Mouse (Mus musculus) cerebral cortex, adult 2 months (tissue): ENCODE data around the gene Mindy4.

Source experiments
- WGBS: fragments of 180-500 bp; shearing (Covaris S2); methylation state at CpG from one replicate; pipeline ENCODE4 v1.1.7; 2018; 5-methylcytosine and 5-hydroxymethylcytosine counted together

The Mindy4 gene

DNA sequence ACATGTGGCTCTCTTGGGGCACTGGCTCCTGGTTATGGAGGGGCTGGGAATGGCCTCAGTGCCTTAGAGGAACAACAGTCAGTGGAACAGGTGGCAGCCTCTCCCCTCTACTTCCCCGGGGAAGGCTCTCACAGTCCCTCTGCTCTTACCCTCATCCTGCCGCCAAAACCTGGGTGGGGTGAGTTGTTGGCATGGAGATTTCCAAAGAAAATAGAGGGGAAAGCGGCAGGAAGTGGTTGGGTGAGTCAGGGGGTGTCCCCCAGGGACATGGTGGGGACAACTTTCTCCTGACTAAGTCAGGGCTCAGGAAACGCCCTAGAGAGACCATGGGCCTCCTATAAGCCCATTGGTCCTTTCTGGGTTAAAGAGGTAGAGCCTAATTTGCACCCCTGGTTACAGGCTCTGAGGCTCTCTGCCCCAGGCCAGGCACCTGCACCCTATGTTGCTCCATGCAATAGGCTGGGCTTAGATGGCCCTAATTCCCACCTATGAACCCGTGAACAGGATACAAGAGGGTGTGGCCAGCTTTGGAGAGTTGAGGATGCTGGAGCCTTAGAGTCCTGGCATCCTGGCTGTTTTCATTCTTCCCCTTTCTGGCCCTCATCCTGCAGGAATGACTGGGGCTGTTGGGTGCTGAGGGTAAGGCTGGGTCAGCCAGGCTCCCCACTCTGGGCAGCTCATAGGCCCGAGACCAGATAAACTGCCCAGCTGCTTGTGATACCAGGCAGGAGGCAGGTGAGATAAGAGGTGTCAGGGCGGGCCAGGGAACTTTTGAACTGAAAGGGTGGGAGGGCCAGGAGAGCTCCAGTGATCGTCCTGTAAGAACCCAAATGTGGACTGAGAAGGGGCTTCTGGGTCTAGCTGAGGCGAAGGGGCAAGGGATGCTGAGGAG lies 136.0 kb downstream of the Mindy4 start:
- WGBS: 86% methylated on average over 9 of the region's 9 CpGs

DNA sequence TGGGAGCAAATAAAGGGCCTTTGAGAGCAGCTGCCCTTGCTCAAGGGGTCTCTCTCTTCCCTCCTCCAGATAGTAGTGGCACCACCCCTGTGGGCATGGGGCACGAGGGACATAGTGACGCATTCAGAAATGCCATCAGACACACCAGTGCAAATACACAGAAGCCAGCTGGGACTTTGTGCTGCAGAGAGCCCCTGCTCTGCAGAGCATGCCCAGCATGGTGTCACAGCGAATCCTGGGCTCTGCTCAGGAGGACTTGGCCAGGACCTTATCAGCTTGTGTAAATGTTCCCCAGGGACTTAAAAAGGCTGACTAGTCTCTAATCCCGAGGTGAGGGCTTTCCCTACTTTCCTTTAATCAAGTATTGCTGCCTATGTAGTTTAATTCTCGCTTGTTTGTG lies 138.5 kb downstream of the Mindy4 start:
- WGBS: 70% methylated on average over 5 of the region's 5 CpGs

DNA sequence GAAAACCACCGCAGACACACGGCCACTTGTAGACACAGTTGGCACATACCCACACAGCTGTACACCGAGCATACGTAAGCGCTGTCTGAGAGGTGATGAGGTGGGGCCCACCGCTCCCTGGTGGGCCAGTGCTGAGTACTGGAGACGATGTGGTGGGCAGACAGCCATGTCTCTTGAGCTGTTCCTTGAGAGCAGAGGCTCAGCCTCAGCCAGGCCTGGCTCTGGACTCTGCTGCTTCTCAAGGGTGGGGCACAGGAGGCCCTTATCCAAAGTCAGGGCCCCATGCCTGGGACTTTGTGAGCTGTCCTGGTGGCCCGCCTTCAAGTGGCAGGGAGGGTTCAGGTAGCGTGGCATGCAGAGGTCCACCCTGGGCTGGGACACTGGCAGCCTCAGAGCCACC lies 139.1 kb downstream of the Mindy4 start:
- WGBS: 85% methylated on average over 9 of the region's 9 CpGs

DNA sequence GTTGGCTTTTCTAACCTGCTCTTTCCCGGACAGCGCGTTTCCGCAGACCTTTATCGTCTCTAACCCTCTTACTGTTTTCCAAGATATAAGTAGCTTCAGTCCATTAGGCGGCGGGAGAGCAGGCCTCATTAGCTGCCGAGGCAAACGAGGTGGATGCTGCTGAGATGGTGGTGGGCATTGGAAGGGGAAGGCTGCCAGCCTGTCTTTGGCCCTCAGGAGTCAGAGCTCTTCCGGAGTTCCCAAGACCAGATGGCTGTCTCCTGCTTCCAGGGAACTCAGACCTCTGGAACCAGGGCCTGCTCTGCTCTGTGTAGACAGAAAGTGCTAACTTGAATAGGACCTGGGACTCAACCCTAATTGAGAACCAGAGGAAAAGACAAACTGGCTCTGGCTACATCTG lies 140.3 kb downstream of the Mindy4 start:
- WGBS: 82% methylated on average over 10 of the region's 10 CpGs

DNA sequence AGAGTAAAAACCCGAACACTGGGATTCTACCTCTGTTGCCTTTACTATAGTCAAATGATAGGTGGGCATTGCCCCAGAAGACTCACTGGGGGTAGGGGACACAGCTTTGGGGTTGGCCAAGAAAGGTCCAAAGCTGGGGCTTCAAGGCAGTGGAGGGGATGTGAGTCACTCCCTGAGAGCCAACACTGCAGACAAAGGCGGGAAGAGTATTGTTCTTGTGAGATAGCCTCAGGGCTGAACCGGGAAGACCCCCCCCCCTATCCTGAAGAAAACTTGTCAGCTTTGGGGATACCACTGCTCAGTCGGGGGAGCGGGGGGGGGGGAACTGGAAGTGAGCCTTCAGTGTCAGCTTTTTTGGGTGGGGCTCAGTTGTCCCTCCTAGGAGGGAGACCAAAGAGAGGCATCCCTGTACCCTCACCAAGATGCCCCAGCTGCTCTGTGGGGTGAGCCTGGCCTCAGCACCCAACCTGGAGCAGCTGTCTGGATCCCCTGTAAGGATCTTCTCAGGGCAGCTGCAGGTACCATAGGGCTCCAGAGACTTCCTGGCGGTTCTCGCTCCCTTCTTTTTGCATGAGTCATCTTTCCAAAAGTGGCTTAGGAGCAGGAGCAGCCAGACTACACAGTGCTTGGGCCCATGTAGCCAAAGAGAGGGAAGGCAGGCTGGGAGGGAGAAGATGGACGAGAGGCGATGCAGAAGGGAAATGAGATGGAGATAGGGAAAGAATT lies 141.3 kb downstream of the Mindy4 start:
- 71% methylated on average over 9 of the region's 9 CpGs for WGBS

DNA sequence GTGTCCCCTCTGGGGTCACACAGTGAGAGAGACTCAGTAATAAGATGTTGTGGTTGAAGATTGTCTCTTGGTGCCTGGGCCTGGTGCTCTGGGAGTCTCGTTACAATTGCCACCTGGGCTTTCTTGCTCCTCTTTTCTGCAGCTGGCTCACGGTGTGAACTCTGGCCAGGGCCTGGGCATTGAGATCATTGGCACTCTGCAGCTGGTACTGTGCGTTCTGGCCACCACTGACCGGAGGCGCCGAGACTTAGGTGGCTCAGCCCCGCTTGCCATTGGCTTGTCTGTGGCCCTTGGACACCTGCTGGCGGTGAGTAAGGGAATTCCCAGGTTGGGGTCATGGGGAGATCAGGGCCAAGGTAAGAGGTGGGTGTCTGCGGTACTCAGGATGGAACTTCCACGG lies 142.1 kb downstream of the Mindy4 start:
- 95% methylated on average over 10 of the region's 10 CpGs for WGBS

DNA sequence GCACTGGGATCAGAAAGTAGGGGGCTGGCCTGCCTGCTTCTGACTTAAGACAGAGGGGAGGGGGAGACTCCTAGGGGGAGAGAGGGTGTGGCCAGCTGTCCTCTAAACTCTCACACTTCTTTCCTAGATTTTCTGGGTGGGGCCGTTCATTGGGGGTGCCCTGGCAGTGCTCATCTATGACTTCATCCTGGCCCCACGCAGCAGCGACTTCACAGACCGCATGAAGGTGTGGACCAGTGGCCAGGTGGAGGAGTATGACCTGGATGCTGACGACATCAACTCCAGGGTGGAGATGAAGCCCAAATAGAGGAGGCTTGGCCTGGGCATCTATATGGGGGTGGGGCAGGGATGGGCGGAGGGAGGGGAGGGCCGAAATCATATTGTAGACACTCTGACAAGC lies 143.3 kb downstream of the Mindy4 start:
- WGBS: 93% methylated on average over 7 of the region's 7 CpGs

DNA sequence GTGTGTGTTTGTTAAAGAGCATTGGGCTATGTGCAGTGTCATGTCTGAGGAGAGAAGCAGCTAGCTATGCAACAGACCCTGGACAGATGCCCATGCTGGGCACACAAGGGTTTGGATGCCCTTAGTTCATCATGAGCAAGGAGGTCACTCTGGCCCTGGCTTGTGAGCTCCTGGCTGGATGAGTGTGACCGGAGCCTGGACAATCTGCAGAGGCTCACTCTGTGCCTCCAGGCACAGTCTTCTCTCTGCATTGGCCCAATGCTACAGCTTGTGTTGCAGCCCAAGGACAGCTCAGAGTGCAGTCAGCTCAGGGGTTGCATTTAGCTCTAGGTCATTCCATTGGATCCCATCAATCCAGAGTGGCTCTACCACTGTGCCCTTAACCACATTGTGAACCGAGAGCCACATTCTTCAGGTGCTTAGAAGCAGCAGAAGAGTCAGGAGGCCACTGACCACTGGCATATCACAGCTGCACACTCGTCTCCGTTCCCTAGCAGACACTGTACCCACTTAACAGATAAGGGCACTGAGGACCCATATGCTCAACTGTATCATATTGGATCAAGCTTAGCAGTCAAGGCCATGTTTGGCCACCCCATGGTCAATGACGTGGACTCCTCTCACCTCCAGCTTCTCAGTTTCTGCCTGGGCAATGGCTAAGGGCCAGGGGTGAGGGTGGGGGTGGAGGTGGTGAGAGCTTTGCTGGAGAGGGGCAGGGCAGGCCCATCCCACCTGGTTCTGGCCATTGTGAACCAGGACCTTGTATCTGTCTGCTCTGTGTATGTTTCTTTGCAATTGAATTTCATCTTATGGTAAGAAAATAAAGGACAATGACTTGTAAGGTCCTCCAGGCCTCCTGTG lies 144.8 kb downstream of the Mindy4 start:
- 92% methylated on average over 5 of the region's 5 CpGs for WGBS

DNA sequence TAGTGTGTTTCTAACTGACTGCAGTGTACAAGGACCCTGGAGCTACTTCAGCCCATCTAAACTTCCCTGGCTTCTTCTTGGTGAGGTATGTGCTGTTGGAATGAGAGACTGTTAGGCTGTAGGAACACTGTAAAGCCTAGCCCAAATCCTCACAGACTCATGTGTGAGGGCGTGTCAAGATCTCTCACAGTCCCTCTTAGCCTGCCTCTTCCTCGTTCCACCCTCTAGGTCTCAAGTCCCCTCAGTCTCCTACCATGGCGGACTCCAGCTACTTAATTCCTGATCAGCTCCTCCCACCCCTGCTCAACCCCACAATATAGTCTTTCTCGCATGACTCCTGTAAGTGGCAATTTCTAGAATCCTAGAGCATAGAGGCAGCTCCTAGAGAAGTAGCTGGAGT lies 146.0 kb downstream of the Mindy4 start:
- WGBS: 95% methylated on average over 4 of the region's 4 CpGs

DNA sequence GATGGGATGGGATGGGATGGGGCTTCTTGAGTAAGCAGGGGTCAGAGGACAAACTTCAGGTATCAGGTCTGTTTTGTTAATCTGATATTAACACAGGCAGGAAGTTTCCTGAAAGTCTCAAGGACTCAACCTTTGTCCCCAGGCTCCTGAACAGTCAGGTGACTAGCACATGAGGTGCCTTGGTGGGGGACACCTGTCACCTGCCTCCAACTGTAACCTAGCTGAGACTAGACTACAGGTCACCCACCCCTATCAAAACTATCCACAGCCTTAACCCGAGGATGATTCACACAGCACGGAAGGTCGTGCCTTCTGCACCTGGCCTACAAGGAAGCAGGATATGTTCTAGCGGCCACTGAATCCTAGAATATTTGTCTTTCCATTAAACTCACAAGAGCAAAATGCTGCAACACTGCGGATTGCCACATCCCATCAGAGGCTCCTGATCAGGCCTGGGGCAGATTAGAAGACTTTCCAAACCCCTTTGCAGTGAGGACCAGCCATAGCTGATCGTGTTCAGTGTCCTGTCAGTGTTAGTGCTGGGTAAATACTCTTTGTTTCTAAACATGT lies 147.3 kb downstream of the Mindy4 start:
- WGBS: 96% methylated on average over 6 of the region's 6 CpGs

DNA sequence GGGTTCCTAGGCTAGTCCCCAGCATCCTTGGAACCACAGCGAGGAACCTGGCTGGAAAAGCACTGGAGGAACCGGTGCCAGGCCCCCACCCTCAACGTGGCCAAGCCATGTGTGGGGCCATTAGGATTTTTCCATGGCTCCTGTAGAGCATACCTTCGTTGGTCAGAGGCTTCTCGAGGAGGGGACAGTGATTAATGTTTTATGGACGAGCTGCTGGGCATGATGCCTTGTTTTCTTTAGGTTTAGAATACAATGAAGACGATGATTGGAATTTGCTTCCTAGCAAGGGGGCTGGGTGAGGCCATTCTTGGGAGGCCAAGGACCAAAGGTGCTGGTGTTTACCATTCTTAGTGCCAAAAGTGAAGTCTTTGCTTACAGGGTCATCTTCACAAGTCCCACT lies 148.5 kb downstream of the Mindy4 start:
- WGBS: 85% methylated on average over 7 of the region's 7 CpGs

DNA sequence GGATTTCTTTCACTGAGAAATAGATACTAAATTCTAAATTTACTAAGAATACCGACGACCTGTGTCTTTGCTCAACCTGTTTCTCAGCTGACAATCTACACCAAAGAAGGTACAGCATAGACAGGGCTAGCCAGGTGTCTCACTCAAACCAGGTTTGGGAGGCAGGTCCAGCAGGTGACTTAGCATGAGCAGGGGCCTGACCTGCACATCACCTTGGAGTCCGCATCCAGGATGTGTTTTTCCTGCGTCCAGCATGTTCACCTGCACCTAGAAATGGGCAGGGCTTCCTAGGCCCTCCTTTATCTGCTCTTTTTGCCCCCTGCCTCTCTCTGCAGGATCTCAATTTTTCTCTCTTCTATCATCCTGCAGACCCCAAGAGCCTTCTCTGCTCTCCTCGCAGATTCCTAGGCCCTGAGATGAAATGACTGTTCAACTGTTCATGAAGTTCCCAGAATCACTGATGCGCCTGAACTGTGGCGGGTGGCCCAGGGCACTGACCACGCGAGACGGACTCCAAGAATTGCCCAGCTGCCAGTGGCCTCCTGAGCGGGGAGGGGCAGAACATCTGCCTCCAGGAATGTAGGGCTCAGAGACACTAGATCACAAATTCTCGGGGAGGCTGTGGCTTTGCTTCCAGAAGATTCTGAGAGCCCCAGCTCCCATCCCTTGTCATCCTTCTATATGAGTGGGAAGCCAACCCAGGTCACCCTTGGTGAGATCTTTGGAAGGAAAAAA lies 150.7 kb downstream of the Mindy4 start:
- 87% methylated on average over 12 of the region's 12 CpGs for WGBS

DNA sequence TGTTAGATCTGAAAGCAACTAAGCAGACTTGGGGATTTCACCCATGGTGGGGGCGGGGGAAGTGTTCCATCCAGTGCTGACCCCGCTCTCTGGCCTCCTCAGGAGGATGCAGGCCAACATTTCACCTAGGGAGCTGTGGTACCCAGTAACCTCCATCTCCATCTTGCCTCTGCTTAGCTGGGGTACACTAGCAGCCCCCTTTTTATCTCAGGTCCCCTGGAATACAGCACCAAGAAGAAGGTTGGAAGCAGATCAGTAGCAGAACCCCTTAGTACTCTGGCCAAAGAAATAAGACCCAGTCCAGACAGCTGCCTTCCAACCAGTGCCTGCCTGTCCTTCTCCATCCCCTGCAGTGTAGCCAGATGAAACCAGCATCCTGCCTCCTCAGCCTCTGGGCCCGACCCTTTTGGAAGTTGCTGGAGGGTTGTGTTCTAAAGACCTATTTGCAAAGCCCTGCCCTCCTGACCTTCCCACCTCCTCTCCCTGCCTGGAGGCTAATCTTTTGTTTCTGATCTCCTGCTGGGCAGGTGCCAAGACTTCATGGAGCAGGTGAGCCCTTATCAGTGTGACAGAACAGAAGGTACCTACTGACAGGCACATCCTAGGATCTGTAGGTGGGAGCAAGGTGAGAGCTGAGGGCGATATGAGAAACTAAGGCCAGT lies 151.4 kb downstream of the Mindy4 start:
- 90% methylated on average over 4 of the region's 4 CpGs for WGBS

DNA sequence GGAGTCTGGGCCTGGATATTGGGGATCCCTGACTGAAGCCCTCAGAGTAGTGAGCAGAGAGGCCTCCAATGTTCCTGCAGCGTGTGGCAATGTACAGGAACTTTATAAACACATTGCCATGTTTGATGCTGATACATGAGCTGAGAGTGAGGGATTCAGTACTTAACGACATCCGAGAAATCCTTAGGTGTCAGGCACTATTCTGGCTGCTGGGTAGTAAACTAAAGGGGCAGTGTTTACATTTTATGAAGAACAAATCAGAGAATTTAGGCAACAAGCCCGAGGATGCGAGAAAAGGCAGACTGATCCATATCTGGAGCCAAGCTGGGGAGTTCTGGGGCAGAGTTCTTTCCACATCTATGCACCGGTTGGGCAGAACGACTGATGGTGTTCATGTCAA lies 152.4 kb downstream of the Mindy4 start:
- 91% methylated on average over 7 of the region's 7 CpGs for WGBS

DNA sequence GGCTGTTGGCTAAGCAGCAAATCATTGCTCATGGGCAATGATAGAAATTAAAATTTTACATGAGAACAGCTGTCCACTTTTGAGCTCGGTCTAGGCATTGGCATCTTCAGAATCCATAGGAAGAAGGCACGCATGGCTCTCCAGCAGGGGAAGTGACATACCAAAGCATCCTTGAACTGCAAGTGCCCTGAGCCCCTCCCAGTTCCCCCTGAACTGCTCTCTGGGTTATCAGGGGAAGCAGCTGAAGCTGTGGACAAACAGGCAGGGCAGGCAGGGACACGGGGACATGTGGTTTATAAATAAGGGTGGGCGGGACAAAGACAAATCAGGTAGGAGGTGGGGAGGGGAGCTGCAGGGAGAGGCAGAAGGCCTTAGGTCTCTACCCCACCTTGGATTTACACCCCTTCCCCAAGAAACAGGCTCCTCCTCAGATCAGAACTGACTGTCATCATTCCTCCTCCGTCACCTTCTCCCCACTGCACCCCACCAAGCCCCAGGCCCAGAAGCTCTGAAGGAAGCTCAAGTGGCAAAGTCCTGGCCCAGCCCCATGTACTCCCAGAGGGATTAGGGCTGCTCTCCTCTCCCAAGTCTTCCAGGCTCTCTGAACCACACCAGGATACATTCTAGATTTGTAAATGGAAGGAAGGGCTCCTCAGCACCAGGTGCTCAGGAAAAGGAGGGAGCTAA lies 153.0 kb downstream of the Mindy4 start:
- 78% methylated on average over 5 of the region's 5 CpGs for WGBS

DNA sequence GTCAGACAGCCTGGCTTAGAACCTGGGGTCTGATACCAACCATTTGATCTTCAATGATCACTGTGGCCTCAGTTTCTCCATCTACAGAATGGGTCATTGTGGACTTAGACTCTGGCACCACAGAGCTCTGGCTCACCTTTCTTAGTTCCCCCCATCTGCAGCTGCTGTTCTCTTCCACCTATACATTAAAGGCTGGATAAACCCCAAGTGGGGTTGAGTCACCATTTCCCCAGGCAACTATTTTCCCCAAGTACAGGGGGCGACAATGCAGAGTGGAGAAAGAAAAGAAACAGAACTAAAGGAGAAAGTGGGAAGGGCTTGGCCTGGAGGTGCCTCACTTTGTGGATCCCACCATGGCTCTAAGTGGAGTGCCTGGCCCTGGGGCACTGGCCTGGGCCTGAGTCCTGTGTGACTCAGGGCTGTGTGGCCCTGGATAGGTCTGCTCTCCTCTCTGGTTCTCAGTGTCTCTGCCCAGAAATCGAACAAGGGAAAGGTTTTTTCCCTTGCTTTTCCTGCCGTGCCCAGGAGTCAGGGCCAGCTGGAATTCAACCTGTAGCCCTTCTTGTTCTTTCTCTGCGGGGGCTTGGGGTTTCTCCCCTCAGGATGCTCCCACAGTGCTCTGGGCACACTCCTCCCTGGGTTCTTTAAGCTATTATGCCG lies 153.9 kb downstream of the Mindy4 start:
- WGBS: 60% methylated on average over 5 of the region's 5 CpGs

DNA sequence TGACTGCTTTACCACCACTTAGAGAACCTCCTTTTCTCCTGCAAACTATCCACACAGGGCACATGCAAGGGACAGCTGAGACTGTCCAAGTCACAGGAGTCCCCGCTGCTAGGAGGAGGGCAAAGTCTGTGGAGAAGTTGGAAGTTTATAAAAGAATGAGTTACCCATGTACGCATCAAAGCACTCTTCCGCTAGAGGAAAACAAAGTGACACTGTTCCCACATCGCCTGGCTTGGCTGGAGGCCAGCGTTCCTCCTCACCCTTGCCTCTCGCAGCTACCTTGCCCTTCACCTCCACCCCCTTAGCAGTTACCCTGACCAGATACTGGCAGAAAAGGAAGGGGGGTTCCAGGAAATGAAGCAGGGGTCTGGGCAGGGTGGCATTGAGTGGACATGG lies 154.5 kb downstream of the Mindy4 start:
- 30% methylated on average over 6 of the region's 6 CpGs for WGBS

DNA sequence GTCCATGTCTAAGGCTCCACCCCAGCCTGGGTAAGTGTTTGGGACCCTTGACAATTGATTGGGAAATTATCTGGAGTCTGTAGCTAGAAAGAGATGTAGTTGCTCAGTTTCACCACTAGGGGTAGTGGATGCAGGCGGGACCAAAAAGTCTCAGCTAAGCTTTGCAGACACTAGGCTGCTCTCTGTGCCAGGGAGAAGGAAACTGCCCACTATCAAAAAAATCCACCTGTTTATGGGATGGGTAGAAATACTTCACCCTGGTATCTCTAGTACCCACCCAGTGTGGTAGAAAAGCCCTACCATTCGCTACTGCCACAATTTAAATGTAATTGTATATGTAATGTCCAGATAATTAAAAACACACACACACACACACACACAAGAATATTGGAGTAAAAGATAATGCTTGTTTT lies 155.6 kb downstream of the Mindy4 start:
- 33% methylated on average over 2 of the region's 2 CpGs for WGBS

DNA sequence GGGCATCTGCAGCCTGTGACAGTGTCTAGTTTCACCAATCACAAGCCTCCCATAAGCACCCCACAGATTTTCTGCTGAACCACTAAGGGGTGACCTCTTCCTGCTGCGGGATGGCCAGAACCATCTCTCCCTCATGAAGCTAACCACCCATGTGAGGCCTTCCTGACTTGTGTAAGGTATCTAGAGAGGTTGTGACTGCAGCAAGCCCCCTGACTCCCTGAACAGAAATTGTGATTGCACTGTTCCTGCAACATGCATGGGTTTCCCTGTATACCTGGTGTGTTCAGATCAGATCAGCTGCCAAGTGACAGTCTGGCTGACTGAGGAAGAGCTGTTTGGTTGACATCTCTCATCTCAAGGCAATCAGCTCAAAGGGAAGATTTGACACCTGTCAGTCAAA lies 159.5 kb downstream of the Mindy4 start:
- WGBS: 100% methylated on average over 1 of the region's 1 CpGs
